16 mouse cellular contexts compared by ENCODE assay signal in the genomic region with DNA sequence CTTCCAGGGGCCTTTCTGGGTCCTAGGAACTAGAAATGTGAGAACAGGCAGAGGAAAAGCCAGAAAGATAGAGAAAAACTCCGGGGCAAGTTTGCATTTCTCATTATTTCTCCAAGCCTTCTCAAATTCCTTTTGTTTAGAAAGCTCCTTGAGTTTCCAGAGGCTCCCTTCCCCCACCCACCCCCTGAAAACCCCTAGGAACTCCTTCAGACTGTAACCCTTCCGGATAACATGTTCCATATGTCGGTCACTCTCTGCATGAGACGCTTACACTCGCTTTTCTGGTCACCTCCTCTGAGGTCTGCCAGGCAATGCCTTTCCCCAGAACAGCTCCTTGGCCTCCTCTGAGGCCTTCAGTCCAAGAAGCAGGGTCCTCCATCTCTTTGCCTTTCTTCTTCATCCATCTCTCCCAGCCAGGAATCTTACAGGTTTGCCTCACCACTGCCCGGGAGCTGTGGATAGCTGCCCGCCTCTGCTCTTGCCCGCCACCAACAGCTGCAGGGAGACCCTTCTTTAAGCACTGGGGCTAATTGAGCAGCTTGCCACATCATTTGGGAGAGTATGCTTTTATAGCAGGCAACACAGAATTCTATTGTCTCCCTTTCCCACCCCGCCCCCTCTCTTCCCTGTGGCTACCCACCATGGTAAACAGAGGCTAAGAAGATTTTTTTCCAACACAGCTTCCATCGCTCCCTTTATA. TPM values are rescaled to one million over a fixed set of nuclear protein-coding genes. Genes with fewer than 3 reads are reported as not detected.
A peak's percentile ranks its signal among the peaks of the same experiment; 100 is the strongest.
DNase-seq lines count a peak whose midpoint lies in the region; ATAC-seq and TF ChIP-seq lines count a peak whose summit lies in the region.
"Had no signal": no experiment of that assay in that cellular context is flagged by ENCODE, and none has a peak within 500 bp of the region (broad histone marks: within the 10 kb centered on the region; RNA-seq: fewer than 3 reads in every experiment).

No protein-coding gene starts in this region.

- H3K9ac ChIP-seq in heart, embryonic 11.5 days (ENCODE audit: low read depth, low read length) = no peak overlapping the region
- no peak overlapping the region for H3K9ac ChIP-seq in liver, embryonic 11.5 days (ENCODE audit: low read depth, low read length)
- no peak overlapping the region for H3K9ac ChIP-seq in liver, postnatal 0 days (replicated peaks)

- H3K27me3 ChIP-seq in heart, embryonic 11.5 days (ENCODE audit: control insufficient read depth, insufficient read depth, low read length) = no peaks in the 10 kb centered on the region
- H3K27me3 ChIP-seq in liver, embryonic 11.5 days (replicated peaks; ENCODE audit: control insufficient read depth, insufficient read depth, low read length) = no peaks in the 10 kb centered on the region
- H3K27me3 ChIP-seq in liver, postnatal 0 days (ENCODE audit: insufficient read depth, low read length) = no peaks in the 10 kb centered on the region
- no peaks in the 10 kb centered on the region for H3K27me3 ChIP-seq in limb, embryonic 10.5 days (ENCODE audit: low read depth, poor library complexity, severe bottlenecking)

- DNase-seq in heart, postnatal 14 days = no peak
- no peak for DNase-seq in liver, embryonic 11.5 days (ENCODE audit: low spot score)
- DNase-seq in liver, postnatal 0 days = no peak
- DNase-seq in embryo, embryonic 11.5 days (ENCODE audit: low read depth, low spot score) = peak; percentile 51
- DNase-seq in limb, embryonic 10.5 days (ENCODE audit: low spot score) = peak; percentile 73
- no peak for DNase-seq in layer of hippocampus, adult 8-10 months (ENCODE audit: low spot score in 2 of 2)
- DNase-seq in gastrocnemius, adult 18-20 months (ENCODE audit: low spot score) = no peak
- DNase-seq: adrenal gland, adult 8-10 months; cerebellum, adult 11 months; kidney, postnatal 36 days; lung, postnatal 36 days; right cerebral cortex, postnatal 14 days had no signal

- TF ChIP-seq CTCF in liver, postnatal 0 days (IDR thresholded peaks at IDR 0.05; ENCODE audit: low read depth) = no peak

- H3K9me3 ChIP-seq in heart, embryonic 11.5 days (replicated peaks; ENCODE audit: control insufficient read depth, low read length) = no peaks in the 10 kb centered on the region
- H3K9me3 ChIP-seq in liver, embryonic 11.5 days (ENCODE audit: control insufficient read depth, low read length) = no peaks in the 10 kb centered on the region
- no peaks in the 10 kb centered on the region for H3K9me3 ChIP-seq in liver, postnatal 0 days (ENCODE audit: low read length)
- H3K9me3 ChIP-seq in limb, embryonic 10.5 days (replicated peaks) = no peaks in the 10 kb centered on the region

- no peak for ATAC-seq in heart, embryonic 11.5 days (replicated peaks; ENCODE audit: insufficient number of reproducible peaks, low FRiP score, low TSS enrichment)
- ATAC-seq in liver, embryonic 11.5 days (replicated peaks; ENCODE audit: low FRiP score) = no peak
- ATAC-seq in liver, postnatal 0 days = no peak

- no peaks in the 10 kb centered on the region for H3K36me3 ChIP-seq in heart, embryonic 11.5 days (ENCODE audit: control insufficient read depth, insufficient read depth, low read length)
- no peaks in the 10 kb centered on the region for H3K36me3 ChIP-seq in liver, embryonic 11.5 days (ENCODE audit: control insufficient read depth, insufficient read depth, low read length)
- H3K36me3 ChIP-seq in liver, postnatal 0 days (replicated peaks; ENCODE audit: insufficient read depth, low read length) = no peaks in the 10 kb centered on the region
- peaks cover 11% of the 10 kb centered on the region; the same call in 1 of the 2 replicates for H3K36me3 ChIP-seq in limb, embryonic 10.5 days

- 0 out of 2 replicates have a peak overlapping the region, but pooled peaks have one; percentile 46 for H3K27ac ChIP-seq in heart, embryonic 11.5 days (ENCODE audit: low read depth, low read length)
- peak overlapping the region; percentile 52; the same call in 1 of the 2 replicates for H3K27ac ChIP-seq in liver, embryonic 11.5 days (ENCODE audit: low read depth, low read length)
- H3K27ac ChIP-seq in liver, postnatal 0 days (ENCODE audit: low read depth) = no peak overlapping the region
- H3K27ac ChIP-seq in limb, embryonic 10.5 days = peak overlapping the region; percentile 96

- H3K4me3 ChIP-seq in heart, embryonic 11.5 days (ENCODE audit: low read depth, low read length) = no peak overlapping the region
- no peak overlapping the region for H3K4me3 ChIP-seq in liver, embryonic 11.5 days (ENCODE audit: low read depth, low read length)
- no peak overlapping the region for H3K4me3 ChIP-seq in liver, postnatal 0 days (ENCODE audit: low read depth, low read length)
- H3K4me3 ChIP-seq in limb, embryonic 10.5 days = peak overlapping the region; percentile 30
- H3K4me3 ChIP-seq: erythroblast, embryonic 14.5 days; myocyte had no signal

- intact Hi-C loops in heart, postnatal 14 days (cut with DNase I) = no loop called here

- 44% methylated on average over 10 of the region's 10 CpGs for WGBS in heart, embryonic 11.5 days (ENCODE audit: insufficient replicate concordance)
- 56% methylated on average over 10 of the region's 10 CpGs for WGBS in liver, embryonic 11.5 days
- 65% methylated on average over 10 of the region's 10 CpGs for WGBS in liver, postnatal 0 days (ENCODE audit: insufficient replicate concordance)
- WGBS in limb, embryonic 10.5 days = 30% methylated on average over 10 of the region's 10 CpGs

- H3K4me1 ChIP-seq in heart, embryonic 11.5 days (ENCODE audit: control insufficient read depth, insufficient read depth, low read length) = peaks cover 3% of the 10 kb centered on the region; the same call in 1 of the 2 replicates
- peaks cover 3% of the 10 kb centered on the region for H3K4me1 ChIP-seq in liver, embryonic 11.5 days (replicated peaks; ENCODE audit: control insufficient read depth, insufficient read depth, low read length)
- no peaks in the 10 kb centered on the region for H3K4me1 ChIP-seq in liver, postnatal 0 days (ENCODE audit: insufficient read depth)
- H3K4me1 ChIP-seq in limb, embryonic 10.5 days = peaks cover 40% of the 10 kb centered on the region

- H3K4me2 ChIP-seq in heart, embryonic 11.5 days = no peak overlapping the region
- H3K4me2 ChIP-seq in liver, embryonic 11.5 days = no peak overlapping the region
- no peak overlapping the region for H3K4me2 ChIP-seq in liver, postnatal 0 days (ENCODE audit: low read depth, low read length)

- no peak for TF ChIP-seq EP300 in liver, postnatal 0 days (IDR thresholded peaks at IDR 0.05; ENCODE audit: low read depth)

RNA-seq across cellular contexts. Expression of gene Ntf3, which starts 51.6 kb away (rescaled TPM):
- 8.6 and 8.8 TPM in 2 replicates for polyA plus RNA-seq in heart, embryonic 11.5 days (2014; fragmentation: Nextera tagmentation; extraction: Ambion mirVana)
- total RNA-seq in heart, postnatal 14 days (2021) = 1 to 10 TPM; 3.5 TPM
- 6.1 and 6.2 TPM in 2 replicates for polyA plus RNA-seq in liver, embryonic 11.5 days (2014; fragmentation: Nextera tagmentation; extraction: Ambion mirVana)
- polyA plus RNA-seq in liver, postnatal 0 days (2015; fragmentation: Nextera tagmentation; extraction: Ambion mirVana) = 0.33 and 0.49 TPM in 2 replicates
- polyA plus RNA-seq in limb, embryonic 10.5 days (2016; fragmentation: Nextera tagmentation; extraction: Ambion mirVana) = 13.7 and 22.9 TPM in 2 replicates
- 1 to 10 TPM; 9.1 to 10.0 (median 9.8) TPM for total RNA-seq in layer of hippocampus, adult 8-10 months (2022)
- 1 to 10 TPM; 1.5 to 1.8 TPM for total RNA-seq in gastrocnemius, adult 18-20 months (2021)
- total RNA-seq: granulocyte monocyte progenitor cell, adult 5-6 weeks had no signal
- polyA plus RNA-seq: erythroblast, embryonic 14.5 days; myocyte had no signal

Comparison
In these comparisons a context has a peak if more than half of its experiments do, and no peak if none do; other contexts are left out.
1. DNase-seq: peak in embryo, embryonic 11.5 days (single experiment) and limb, embryonic 10.5 days (single experiment); none in heart, postnatal 14 days (0 of 2), liver, embryonic 11.5 days (single experiment), liver, postnatal 0 days (single experiment), layer of hippocampus, adult 8-10 months (0 of 2) and gastrocnemius, adult 18-20 months (single experiment).